Mouse (Mus musculus) cerebellum, postnatal 4 days (tissue): ENCODE measurements at regions not wholly inside any gene's neighbourhood (a gene's known extent, or its start where the extent isn't known, plus 50 kb on each side); places are given as distances from the start of the nearest gene placed in this dataset.

Experiments used
- DNase-seq, 2 experiments: peaks; one replicate each; pipeline ENCODE4 v3.0.0; 2022; ENCODE audit warnings: low spot score in 2 of 2, mixed read lengths in 1 of 2

- DNase-seq = no peak
Observed at GRCm38 (mm10) chr7:136659930-136660329, 234.5 kb upstream of the Mgmt start.

GRCm38 (mm10) chr7:136660401-136660800, 234.0 kb upstream of the Mgmt start:
- DNase-seq = no peak

- DNase-seq = no peak
Observed at GRCm38 (mm10) chr7:136664424-136665082, 229.9 kb upstream of the Mgmt start.

GRCm38 (mm10) chr7:136665901-136666300, 228.5 kb upstream of the Mgmt start:
- DNase-seq = no peak

- DNase-seq = no peak
Observed at GRCm38 (mm10) chr7:136666707-136667106, 227.7 kb upstream of the Mgmt start.

GRCm38 (mm10) chr7:136670675-136671074, 223.7 kb upstream of the Mgmt start:
- DNase-seq = no peak

GRCm38 (mm10) chr7:136674159-136674558, 220.3 kb upstream of the Mgmt start:
- no peak for DNase-seq

- no peak for DNase-seq
Observed at GRCm38 (mm10) chr7:136675041-136675440, 219.4 kb upstream of the Mgmt start.

GRCm38 (mm10) chr7:136676104-136676503, 218.3 kb upstream of the Mgmt start:
- DNase-seq = no peak

GRCm38 (mm10) chr7:136676987-136677545, 217.3 kb upstream of the Mgmt start:
- DNase-seq = no peak

GRCm38 (mm10) chr7:136689579-136689978, 204.8 kb upstream of the Mgmt start:
- no peak for DNase-seq

- DNase-seq = no peak
Observed at GRCm38 (mm10) chr7:136706246-136706645, 188.2 kb upstream of the Mgmt start.

- no peak for DNase-seq
Observed at GRCm38 (mm10) chr7:136707200-136708003, 187.0 kb upstream of the Mgmt start.

- DNase-seq = no peak
Observed at GRCm38 (mm10) chr7:136708004-136708435, 186.4 kb upstream of the Mgmt start.

GRCm38 (mm10) chr7:136710653-136711052, 183.8 kb upstream of the Mgmt start:
- DNase-seq = no peak

GRCm38 (mm10) chr7:136712962-136713640, 181.3 kb upstream of the Mgmt start:
- no peak for DNase-seq

GRCm38 (mm10) chr7:136727628-136728402, 166.6 kb upstream of the Mgmt start:
- no peak for DNase-seq

- DNase-seq = no peak
Observed at GRCm38 (mm10) chr7:136742171-136742570, 152.2 kb upstream of the Mgmt start.

GRCm38 (mm10) chr7:136745412-136745811, 149.0 kb upstream of the Mgmt start:
- DNase-seq = no peak

GRCm38 (mm10) chr7:136751477-136751876, 142.9 kb upstream of the Mgmt start:
- DNase-seq = no peak

GRCm38 (mm10) chr7:136754821-136755220, 139.6 kb upstream of the Mgmt start:
- peak in 1 of 2 experiments; percentile 6 for DNase-seq
